Mouse (Mus musculus): Measurements from ENCODE around the gene Ift122.

The Ift122 gene

DNA sequence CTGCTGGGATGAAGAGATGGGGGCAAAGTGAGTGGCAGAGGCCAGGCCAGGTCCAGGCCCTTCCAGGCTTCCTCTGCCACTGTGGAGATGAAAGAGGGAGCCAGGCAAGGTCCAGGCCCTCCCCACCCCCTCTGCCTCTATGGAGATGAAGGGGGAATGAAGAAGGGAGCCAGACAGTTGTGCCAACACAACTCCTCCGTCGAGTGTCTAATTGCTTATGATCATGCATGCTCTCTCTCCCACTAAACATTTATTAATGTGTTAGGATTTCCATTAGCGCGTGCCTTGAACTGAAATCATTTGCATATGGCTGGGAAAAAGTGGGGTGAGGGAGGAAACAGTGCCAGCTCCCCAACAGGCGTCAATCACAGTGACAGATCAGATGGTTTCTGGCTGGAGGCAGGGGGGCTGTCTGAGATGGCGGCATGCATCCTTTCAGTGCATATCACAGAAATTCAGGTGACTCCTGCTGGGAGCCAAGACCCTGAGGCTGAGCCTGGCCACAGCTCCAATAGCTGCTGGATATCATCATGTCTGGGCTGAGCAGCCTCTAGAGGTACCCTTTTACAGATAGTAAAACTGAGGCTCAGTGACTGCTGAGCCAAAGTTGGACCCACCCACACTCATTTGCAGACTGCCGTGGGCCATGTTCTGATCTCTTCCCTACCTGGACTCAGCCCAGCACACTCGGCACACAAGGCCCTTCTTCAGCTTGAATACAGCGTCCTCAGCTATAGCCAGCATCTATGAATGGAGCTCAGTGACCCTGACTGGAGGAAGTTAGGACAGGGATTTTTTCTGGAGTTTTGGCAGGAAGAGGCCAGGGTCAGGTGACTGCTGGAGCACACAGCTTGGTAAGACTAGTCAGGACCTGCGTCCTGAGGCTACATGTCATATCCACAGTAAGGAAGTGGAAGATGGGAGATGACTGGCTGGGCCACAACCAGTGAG, 74.3 kb downstream of the Ift122 start:
- no peak for DNase-seq

DNA sequence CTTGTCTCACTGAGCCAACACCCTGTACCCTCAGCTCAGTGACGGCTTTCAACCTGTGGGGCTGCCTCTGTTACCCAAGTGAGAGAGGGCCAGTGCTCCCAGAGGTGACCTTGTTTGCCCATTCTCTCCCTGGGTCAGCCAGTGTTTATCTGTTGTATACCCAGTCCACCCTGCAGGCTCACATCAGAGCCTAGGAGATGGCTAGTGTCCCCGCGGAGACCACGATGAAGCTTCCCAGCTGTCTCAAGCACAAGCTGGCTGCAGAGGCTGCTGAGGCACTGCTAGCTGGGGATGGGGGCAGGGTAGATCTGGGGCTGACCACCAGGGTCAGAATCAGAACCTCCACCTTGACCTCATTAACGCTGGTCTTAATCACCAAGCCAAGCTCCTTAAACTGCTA, 76.7 kb downstream of the Ift122 start:
- DNase-seq = no peak

DNA sequence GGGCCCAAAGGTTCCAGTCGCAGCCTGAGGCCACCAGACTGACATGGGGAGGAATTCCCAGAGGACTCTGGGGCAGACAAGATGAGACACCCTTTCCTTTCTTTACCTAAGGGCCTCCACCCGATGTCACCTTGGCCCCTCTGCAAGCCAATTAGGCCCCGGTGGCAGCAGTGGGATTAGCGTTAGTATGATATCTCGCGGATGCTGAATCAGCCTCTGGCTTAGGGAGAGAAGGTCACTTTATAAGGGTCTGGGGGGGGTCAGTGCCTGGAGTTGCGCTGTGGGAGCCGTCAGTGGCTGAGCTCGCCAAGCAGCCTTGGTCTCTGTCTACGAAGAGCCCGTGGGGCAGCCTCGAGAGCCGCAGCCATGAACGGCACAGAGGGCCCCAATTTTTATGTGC, 78.4 kb downstream of the Ift122 start, which contains the start of gene Rho:
Rho (plus strand) TSS at position 110 of the 400 bp plus-strand sequence.
- no peak for DNase-seq

DNA sequence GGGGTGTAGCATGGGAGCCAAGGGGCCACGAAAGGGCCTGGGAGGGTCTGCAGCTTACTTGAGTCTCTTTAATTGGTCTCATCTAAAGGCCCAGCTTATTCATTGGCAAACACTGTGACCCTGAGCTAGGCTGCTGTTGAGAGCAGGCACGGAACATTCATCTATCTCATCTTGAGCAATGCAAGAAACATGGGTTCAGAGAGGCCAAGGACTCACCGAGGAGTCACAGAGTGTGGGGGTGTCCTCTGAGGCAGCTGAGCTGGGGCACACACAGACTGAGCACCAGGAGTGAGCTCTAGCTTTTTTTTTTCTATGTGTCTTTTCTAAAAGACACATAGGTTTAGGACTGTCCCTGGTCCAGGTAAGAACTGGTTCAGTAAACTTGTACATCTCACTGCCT, 79.1 kb downstream of the Ift122 start:
- DNase-seq = no peak

- DNase-seq = no peak
Observed at GRCm38 (mm10) chr6:115935544-115935943, 82.3 kb downstream of the Ift122 start.

DNA sequence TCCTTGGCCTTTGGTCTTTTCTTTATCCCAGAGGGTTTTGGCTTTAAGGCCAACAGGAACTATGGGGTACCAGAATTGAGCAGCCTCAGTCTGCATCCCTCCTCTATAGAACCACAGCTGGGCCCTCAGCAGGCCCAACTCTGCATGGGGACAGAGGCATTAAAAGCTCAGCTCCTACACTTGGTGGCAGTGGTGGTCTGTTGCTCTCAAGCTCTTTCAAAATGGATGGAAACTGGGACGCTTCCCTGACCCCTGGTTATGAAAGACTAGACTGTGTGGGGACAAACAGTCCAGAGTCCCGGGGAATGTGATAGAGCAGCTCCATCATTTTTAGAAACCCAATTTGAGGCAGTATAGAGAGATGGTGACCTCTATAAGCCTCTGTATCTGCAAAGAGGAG, 84.7 kb downstream of the Ift122 start:
- DNase-seq = no peak

GRCm38 (mm10) chr6:115938798-115939197, 85.5 kb downstream of the Ift122 start:
- DNase-seq = no peak

GRCm38 (mm10) chr6:115940603-115941002, 87.3 kb downstream of the Ift122 start:
- no peak for DNase-seq

DNA sequence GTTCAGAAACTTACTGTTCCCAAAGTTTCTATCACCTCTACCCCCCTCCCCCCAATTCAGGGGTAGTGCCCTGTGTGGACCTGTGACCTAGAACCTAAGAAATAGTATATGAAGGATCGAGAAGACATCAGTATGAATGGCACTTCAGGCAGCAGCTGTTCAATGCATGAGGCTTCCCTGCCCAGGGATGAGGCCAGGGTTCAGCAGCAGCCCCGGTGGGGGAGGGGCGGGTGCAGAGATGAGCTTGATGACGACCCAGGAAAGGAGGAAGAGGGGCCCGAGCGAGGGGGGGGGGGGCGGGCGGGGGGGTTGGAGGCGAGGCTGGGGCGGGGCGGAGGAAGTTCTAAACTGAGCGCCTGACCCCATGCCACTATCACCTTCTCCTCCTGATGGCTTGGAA, 87.9 kb downstream of the Ift122 start:
- no peak for DNase-seq

DNA sequence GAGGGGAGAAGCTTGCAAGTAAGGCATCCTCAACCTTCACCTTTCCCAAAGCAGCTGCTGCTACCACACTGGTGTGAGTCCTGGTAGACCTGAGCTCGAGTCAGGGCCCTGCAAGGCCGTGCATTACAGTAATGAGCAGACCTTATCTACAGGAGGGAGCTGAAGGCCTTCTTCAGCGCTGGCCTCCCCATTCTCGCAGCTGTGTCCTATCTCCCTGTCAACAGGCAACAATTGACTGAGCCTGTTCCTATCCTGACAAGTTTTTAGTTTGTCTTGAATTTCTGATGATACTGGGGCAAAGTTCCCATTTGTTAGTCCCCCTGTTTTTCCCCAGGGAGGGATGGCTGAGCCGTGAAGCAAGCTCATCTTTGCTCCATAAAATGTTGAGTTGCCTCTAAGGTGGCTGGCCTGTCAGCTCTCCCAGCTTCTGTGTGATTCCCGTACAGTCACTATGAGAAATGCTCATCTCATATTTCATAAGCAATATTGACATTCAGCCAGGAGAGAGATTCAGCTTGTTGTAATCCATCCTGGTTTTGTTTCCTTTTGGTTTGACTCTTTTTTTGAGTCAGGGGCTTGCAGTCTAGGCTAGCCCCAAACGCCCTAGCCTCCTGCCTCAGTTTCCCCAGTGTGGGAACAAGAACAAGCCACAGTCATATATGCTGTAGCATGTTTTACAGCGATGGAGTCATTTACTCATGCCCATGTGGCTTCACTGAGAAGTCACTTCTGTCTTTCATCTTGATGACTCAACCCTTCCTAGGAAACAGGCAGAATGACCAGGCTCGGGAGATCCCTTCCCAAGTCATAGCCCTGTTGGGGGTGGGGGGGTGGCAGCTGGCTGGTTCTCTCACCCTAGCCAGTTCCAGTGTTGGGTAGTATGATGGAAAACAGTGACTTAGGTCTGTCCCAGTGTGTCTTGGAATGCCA, 90.5 kb downstream of the Ift122 start:
- no peak for DNase-seq

GRCm38 (mm10) chr6:115944638-115945037, 91.4 kb downstream of the Ift122 start, which contains the start of gene H1foo:
H1foo (plus strand) TSS chr6:115944938.
- DNase-seq = no peak

- DNase-seq = no peak
Observed at GRCm38 (mm10) chr6:115945633-115946032, 92.4 kb downstream of the Ift122 start.

- no peak for DNase-seq
Observed at GRCm38 (mm10) chr6:115946389-115946788, 93.1 kb downstream of the Ift122 start.

DNA sequence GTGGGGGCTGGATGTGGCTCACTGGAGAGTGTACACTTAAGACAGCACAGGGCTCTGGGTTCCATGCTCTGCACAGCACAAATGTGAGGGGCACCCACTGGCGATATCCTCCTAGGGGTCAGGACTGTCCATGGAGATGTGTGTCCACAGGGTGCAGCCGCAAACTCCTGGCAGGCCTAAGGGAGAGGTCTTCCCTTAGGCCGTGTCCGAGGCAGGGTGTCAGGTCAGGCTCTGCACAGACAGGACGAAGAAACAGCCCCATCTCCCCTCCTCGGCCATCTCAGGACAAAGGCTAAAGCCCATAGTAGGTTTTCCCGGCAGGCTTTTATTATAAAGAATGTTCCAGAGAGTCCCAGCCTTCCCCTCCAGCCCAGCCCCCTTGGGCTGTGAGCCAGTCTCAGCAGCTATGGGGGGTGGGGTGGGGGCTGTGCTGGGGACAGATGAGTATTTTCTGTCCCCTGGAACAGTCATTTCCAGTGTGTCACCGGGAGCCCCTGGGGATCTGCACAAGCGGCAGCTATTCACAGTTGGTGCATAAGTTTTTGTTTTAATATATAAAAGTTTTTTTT, 101.3 kb downstream of the Ift122 start:
- DNase-seq = no peak

GRCm38 (mm10) chr6:115955169-115955568, 101.9 kb downstream of the Ift122 start:
- peak; percentile 77 for DNase-seq

DNA sequence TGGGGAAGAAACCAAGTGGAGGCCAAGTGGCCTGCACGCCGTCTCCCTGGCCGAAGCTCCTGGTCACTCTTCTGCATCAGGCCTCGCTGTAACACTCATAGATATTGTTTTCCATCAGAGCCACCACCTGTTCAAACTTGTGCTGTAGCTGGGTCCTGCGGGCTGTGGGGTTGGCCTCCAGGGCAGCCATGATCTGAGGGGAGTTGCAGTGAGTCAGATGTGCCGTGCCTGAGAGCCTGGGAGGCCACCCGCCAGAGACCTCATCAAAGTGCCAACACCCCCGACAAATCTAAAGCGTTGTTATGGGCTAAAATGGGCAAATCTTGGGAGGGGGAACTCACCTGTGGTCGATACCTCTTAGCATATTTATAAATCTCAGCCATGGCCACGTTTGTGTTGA, 102.4 kb downstream of the Ift122 start:
- DNase-seq = no peak

DNA sequence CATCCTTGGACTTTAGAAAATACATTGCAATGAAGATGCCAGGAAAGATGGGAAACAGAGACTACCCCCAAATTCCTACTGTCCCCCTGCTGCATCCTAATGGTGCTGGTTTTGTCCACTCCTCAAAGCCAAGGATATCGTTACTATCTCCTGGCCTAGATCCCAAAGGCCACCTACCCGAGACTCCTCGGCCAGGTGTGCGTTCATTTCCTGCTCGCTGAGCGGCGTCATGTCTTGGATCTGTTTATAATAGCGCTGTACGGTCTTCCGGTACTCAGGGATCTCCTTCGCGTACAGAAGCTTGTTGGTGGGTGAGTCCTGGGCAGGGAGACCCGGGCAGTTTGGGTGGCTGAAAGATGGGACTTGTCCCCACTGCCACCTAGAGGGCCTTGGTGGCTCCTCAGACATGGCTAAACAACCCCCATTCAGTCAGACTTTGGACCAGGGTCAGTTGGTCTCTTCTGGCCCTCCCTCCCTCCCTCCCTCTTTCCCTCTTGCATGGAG, 103.2 kb downstream of the Ift122 start:
- DNase-seq = peak; percentile 65

GRCm38 (mm10) chr6:115956922-115957601, 103.8 kb downstream of the Ift122 start:
- peak; percentile 92 for DNase-seq

DNA sequence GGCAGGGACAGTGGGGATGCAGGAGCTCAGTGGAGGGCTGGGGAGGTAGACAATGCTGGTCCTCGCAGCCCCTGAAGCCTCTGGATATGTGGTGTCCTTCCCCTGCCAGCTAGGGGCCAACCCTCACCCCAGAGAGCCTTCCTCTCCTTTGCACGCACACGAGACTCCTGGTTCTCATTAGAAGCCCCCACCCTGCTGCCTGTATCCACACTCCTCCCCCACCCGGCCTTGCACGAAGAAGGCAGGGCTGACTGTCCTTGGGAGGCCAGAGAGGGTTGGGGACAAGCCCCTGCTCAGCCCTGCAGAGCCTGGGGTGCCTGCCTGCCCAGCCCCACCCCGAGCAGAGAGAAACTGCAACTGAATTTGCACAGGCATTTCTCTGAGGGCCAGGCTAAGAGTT, 104.4 kb downstream of the Ift122 start:
- no peak for DNase-seq

DNA sequence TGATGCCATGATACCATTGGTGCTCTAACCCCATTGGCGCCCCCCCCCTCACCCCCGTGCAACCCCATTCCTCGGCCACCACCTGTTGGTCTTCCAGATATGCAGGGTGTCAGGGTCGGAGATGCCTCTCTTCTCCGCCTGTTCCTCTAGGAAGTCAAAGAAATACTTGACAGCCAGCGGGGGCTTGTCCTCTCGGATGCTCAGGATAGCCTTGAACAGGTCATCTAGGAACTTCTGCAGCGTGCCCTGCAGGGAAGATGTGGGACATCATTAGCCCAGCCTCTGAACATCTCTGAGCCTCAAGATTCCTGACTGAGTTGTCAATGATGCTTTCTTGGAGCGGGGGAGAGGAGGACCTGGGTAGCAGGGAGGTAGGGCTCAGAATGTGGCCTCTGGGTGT, 105.2 kb downstream of the Ift122 start:
- peak; percentile 44 for DNase-seq

- DNase-seq = peak; percentile 77
Observed at GRCm38 (mm10) chr6:115959151-115959691, 106.0 kb downstream of the Ift122 start.

DNA sequence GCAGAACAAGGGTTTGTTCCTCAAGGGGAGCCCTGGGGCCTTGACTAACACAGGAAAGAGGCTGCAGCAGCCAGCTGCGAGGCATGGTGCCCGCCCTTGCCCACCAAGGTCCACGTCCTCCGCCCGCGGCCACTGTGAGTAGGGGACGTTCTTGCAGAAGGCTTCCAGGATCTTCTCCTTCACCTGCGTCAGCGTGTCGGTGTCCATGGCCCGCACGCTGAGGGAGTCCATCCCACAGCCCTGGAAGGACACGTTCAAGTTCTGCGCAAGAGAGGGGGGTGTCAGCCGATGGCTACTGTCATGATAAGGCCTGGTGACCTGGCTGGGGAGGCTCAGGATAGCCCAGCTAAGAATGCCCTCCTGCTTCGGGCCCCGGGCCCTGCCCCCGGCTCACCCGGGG, 107.1 kb downstream of the Ift122 start:
- DNase-seq = peak; percentile 46

All from cerebellum, adult 9-10 months (tissue).